Mouse (Mus musculus): Measurements from ENCODE around the gene Rhoj.

Gene Rhoj

GRCm38 (mm10) chr12:75307961-75308951 lies at the start of gene Rhoj:
Rhoj (plus strand) TSS chr12:75308322.
- in situ Hi-C loops (cut with MboI, MseI), result no loop called here

DNA sequence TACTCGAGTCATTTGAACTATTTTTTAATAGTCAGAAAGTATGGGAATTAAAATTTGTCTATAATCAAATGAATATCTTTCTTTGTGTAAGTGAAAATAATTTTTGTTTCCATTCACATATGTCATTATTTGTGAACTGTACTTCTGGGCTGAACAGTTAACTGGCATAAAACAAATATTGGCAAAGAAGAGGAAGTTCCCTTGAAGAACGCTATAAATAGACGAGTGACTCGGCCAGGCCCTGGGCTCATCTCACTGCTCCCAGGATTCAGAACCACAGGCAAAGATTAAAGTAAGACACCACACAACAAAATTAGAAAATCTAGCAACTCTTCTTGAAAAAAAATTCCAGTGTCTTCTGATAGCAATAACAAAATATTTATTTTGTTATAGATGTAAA lies 36.4 kb upstream of the Rhoj start:
- in situ Hi-C loops (cut with MboI, MseI), result no loop called here

DNA sequence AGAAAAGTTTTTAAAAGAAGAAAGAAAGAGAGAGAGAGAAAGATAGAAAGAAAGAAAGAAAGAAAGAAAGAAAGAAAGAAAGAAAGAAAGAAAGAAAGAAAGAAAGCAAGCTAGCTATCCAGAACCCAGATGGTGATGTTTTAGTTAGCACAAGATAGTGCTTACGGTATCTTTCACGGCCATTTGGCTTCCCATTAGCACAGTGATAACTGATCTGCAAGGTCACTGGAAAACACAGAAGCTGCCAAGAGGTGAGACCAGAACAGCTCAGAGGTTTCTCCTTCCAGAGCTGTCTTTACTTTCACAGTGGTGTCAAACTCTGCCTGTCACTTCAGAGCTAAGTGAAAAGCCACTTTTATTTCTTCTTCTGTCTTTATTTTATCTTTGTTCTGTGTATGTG lies 32.4 kb upstream of the Rhoj start:
- in situ Hi-C loops (cut with MboI, MseI), result no loop called here

- in situ Hi-C loops (cut with MboI, MseI), result no loop called here
These were observed 30.7 kb upstream of the Rhoj start for GRCm38 (mm10) chr12:75277425-75277824.

- in situ Hi-C loops (cut with MboI, MseI), result no loop called here
These were observed 27.6 kb upstream of the Rhoj start for GRCm38 (mm10) chr12:75280502-75280901.

DNA sequence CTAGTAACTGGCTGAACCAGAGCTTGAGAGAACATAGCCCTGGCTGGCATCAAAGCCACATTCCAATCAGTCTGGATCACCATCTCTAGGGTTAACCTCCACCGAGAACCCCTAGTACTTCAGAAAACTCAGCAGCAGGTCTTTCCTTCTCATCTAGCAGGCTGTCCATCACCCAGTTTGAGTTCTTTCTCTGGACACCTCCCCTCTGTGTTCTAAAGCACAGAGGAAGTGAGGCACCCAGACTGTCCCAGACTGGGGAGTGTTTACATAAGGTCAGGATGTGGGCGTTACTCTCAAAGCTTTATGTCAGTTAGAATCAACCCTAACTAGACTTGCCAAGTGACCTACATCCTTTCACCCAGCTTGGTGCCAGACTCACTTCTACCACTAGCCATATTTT lies 24.9 kb upstream of the Rhoj start:
- in situ Hi-C loops (cut with MboI, MseI), result no loop called here

DNA sequence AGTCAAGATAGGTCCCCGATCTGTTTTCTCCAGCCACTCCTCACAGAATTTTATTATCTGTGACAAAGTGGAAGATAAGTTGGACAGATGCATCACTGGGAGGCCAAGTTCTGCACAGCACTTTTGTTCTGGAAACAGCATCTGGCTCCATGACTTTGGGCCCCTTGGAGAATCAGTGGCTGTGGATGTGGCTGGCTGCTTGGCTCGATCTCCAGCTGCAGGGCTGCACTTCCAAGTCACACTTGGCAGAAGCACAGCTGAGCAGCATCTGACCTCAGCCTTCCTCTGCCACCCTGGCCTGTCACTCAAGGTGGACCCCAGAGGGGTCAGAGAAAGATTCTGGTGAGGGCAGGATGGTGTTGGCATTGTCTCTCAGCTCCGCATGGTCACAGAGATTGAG lies 22.0 kb upstream of the Rhoj start:
- in situ Hi-C loops (cut with MboI, MseI), result no loop called here

- in situ Hi-C loops (cut with MboI, MseI), result no loop called here
These were observed 17.6 kb upstream of the Rhoj start for GRCm38 (mm10) chr12:75290524-75290923.

DNA sequence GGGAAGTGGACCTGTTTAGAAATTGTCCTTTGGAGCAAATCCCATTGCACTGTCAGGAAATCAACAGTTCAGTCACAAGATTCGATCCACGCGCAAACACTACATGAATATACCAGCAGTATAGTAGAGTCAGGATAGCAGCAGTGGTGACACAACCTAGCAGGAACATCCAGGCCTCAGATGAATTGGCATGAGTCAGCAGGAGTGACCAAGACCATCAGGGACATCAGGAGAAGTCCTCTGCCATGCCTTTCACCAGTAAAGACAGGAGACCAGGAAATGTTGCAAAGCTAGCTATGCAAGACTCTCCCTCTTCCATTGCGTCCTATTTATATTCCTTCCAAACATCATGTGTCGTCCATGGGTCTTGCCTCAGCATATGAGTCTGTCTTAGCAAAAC lies 16.6 kb upstream of the Rhoj start:
- in situ Hi-C loops (cut with MboI, MseI), result no loop called here

DNA sequence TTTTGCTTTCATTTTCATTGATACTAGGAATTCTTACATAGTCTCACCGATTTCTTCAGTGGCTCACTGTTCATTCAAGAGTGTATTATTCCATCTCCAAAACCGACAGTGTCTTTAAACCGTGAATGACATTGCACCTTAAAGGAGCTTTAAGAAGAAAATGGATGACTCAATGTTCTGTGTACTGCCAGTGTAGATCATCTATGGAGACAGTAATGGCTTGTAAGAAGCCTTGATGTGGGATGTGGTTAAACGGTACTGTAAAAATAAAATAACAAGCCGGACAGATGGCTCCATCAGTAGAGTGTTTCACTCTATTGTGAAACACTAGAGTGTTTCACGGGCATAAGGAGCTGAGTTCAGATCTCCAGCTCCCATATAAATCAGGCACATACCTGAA lies 15.2 kb upstream of the Rhoj start:
- in situ Hi-C loops (cut with MboI, MseI), result no loop called here

- in situ Hi-C loops (cut with MboI, MseI), result no loop called here
These were observed 8.3 kb upstream of the Rhoj start for GRCm38 (mm10) chr12:75299865-75300264.

- in situ Hi-C loops (cut with MboI, MseI), result no loop called here
These were observed 4.0 kb upstream of the Rhoj start for GRCm38 (mm10) chr12:75304132-75304531.

DNA sequence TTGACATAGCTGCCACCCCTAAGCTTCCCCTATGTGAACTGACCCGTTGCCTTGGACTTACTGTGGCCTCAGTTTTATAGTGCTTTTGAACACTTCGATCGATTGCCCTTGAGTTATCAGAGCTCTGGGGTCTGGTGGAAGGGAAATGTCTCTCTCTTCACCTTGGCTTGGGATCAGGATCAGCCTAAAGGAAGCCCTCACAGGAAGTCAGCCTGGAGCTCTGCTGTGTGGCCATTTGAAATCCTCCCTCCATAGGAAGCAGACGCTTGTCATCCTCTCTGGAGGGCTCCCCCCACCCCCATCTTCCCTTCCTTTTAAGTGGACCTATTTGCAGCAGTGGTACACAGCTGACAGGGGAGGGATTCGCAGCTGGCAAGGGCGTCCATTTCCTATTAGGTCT lies 1.6 kb downstream of the Rhoj start:
- in situ Hi-C loops (cut with MboI, MseI), result no loop called here

GRCm38 (mm10) chr12:75310766-75311165 lies 2.6 kb downstream of the Rhoj start:
- in situ Hi-C loops (cut with MboI, MseI), result no loop called here

- in situ Hi-C loops (cut with MboI, MseI), result no loop called here
These were observed 3.8 kb downstream of the Rhoj start for GRCm38 (mm10) chr12:75311879-75312278.

- in situ Hi-C loops (cut with MboI, MseI), result no loop called here
These were observed 5.9 kb downstream of the Rhoj start for GRCm38 (mm10) chr12:75313992-75314391.

DNA sequence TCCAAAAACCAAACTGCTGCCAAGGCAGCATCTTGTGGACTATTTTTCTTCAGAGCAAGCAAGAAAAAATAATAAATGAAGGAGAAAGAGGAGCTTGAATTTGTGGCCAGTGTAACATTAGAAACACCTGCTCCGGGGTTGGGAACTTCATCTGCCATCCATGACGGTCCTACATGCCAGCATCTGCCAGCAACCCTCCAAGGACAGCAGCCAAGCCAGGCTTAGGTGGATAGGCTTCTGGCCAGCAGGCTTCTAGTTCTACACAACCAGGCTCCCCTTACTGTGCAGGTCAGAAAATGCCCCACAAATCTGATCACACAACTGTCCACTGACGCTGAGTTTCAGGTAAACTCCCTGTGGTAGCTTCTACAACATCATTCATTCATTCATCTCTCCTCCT lies 7.7 kb downstream of the Rhoj start:
- in situ Hi-C loops (cut with MboI, MseI), result no loop called here

DNA sequence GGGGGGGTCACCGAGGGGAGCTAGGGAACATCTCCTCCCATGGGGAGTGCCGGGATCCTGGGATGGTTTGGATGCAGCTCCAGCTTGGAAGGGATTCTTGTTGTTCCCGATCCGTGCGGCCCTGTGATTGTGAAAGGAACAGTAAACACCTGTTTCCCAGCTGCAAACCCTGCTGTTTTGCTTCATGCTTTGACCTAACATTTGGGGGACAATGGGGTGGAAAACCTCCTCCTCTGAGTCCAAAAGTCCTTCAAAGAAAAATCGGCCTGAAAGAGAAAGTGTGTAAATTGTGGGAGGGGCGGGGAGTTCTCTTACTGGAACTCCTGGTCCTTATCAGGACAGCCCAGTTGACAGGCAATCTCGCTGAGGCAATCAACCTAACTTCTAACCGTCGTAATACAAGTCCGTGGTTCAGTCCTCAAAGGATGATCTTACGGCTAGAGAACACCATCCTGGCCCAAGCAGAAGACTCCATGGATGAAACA lies 12.4 kb downstream of the Rhoj start:
- in situ Hi-C loops (cut with MboI, MseI), result no loop called here

DNA sequence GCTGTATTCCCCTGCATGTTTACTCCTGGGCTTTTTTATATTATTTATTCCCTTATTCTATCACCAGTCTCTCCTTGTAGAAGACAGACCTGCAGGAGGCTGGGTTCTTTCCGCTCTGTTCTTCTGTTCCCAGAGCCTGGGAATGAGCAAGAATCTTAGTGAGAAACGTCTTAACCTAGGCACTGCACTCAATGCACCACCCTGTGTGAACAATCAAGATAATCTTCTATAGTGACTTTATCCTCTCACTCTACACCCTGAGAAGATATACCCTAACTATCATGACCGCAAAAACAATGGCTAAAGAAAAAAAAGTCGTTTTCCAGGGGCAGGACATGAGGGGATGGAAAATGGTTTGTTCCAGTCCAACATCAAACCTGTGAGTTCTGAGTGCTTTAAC lies 13.1 kb downstream of the Rhoj start:
- in situ Hi-C loops (cut with MboI, MseI), result no loop called here

DNA sequence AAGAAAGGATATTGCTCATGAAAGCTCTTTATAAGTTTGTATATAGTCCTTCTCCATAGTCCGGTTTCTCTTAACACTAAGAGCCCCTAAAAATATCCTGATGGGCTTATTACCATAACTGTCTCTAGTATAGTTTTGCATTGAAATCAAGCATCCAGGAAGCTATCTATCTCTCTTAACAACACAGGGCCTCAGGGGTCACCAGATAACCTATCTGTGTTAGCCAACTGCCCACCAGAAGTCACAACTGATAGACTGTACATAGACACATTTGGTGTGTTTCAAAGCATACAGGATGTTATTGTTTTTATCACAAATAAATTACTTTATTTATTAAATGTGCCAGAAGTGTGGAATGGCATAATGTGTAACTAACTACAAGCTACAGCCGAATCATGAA lies 21.1 kb downstream of the Rhoj start:
- in situ Hi-C loops (cut with MboI, MseI), result no loop called here

DNA sequence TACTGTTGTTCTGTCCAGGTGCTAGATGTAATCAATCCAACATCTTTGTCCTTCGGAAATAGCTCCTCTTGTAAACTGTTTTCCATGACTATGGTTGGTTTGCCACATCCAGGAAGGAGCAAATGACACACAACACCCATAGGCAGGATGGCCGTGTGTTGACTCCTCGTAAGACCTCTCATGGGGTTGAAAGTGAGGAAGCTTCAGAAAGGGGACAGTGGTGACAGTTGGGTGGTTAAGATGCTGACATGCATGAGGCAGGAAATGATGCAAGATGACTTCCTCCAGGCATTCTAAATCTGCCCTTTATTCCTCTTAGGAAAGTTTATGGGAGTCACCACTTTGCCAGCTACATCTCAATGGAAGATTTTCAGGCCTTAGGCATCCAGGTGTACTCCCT lies 31.8 kb downstream of the Rhoj start:
- in situ Hi-C loops (cut with MboI, MseI), result no loop called here

GRCm38 (mm10) chr12:75340331-75340730 lies 32.2 kb downstream of the Rhoj start:
- in situ Hi-C loops (cut with MboI, MseI), result no loop called here

DNA sequence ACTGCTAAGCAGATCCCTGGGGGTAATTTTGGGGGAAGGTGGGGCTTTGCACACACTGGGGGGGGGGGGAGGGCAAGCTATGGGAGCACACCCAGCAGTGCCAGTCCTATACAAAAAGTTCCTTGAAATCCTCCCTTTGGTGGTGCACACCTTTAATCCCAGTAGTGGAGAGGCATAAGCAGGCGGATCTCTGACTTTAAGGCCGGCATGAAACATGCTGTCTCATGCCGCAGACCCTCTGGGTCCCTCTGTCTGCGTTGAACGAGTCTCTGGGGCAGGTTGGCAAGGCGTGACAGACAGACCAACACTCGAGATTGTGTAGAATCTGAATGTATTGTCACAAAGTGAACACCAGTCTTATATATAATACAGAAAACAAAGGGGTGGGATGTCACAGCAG lies 40.4 kb downstream of the Rhoj start:
- in situ Hi-C loops (cut with MboI, MseI), result no loop called here
